Mouse (Mus musculus): ENCODE results near the gene Dock3. TPM values are rescaled to one million over a fixed set of nuclear protein-coding genes. Genes with fewer than 3 reads are reported as not detected.

Gene Dock3
- polyA plus RNA-seq, 1 experiment from 2014 or later = 0.69 TPM

DNA sequence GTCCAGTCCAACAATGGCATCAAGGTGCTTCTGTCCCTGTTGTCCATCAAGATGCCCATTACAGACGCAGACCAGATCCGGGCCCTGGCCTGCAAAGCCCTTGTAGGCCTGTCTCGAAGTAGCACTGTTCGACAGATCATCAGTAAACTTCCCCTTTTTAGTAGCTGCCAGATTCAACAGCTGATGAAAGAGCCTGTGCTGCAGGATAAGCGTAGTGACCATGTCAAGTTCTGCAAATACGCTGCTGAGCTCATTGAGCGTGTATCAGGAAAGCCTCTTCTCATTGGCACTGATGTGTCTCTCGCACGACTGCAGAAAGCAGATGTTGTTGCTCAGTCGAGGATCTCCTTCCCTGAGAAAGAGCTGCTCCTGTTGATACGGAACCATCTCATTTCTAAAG lies 373.7 kb downstream of the Dock3 start:
- no peak overlapping the region for H3K4me2 ChIP-seq (replicated peaks; ENCODE audit: low read depth, low read length)
- H3K36me3 ChIP-seq (ENCODE audit: insufficient read depth, low read length) = peaks cover 61% of the 10 kb centered on the region
- no peak for ATAC-seq (ENCODE audit: low FRiP score, low TSS enrichment)
- no peaks in the 10 kb centered on the region for H3K4me1 ChIP-seq (ENCODE audit: insufficient read depth, low read length)
- H3K4me3 ChIP-seq (ENCODE audit: low read length) = no peak overlapping the region
- H3K9me3 ChIP-seq (ENCODE audit: low read length) = no peaks in the 10 kb centered on the region
- no peak overlapping the region for H3K9ac ChIP-seq (replicated peaks; ENCODE audit: low read length)
- H3K27me3 ChIP-seq (ENCODE audit: insufficient read depth, low read length) = no peaks in the 10 kb centered on the region
- 92% methylated on average over 11 of the region's 11 CpGs for WGBS
- H3K27ac ChIP-seq (ENCODE audit: low read length) = no peak overlapping the region

DNA sequence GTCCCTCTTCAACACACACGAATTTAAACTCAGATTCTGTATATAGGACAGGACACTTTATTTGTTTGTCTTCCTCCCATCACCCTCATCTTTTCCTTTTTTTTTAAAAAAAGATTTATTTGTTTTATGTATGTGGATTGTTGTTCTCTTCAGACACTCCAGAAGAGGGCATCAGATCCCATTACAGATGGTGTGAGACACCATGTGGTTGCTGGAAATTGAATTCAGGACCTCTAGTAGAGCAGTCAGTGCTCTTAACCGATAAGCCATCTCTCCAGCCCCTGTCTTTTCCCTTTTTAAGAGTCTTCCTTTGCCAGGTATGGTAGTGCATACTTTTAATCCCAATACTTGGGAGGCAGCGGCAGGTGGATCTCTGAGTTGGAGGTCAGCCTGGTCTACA lies 375.0 kb downstream of the Dock3 start:
- no peak for ATAC-seq (ENCODE audit: low FRiP score, low TSS enrichment)
- Histone ChIP-seq H3K9me3 (ENCODE audit: low read length) (no peaks in the 10 kb centered on the region), H3K27me3 (ENCODE audit: insufficient read depth, low read length) (no peaks in the 10 kb centered on the region), H3K9ac (replicated peaks; ENCODE audit: low read length) (no peak overlapping the region), H3K4me2 (replicated peaks; ENCODE audit: low read depth, low read length) (no peak overlapping the region), H3K36me3 (ENCODE audit: insufficient read depth, low read length) (peaks cover 60% of the 10 kb centered on the region), H3K4me3 (ENCODE audit: low read length) (no peak overlapping the region), H3K4me1 (ENCODE audit: insufficient read depth, low read length) (no peaks in the 10 kb centered on the region), H3K27ac (ENCODE audit: low read length) (no peak overlapping the region)
- whole genome bisulfite sequencing = 90% methylated on average over 3 of the region's 3 CpGs

Small RNA genes within 50 kb of the gene (microRNA-seq; reads per million reads assigned to microRNA genes)
- not detected for gene Gm22238

Other genes starting within 250 kb of the Dock3 start
- gene Mapkapk3, start 58.0 kb upstream of the Dock3 start, polyA plus RNA-seq (2015; fragmentation: Nextera tagmentation; extraction: Ambion mirVana) = 9.4 and 11.3 TPM in 2 replicates
- 19.5 and 19.9 TPM in 2 replicates for gene Cish, start 64.1 kb upstream of the Dock3 start, polyA plus RNA-seq (2015; fragmentation: Nextera tagmentation; extraction: Ambion mirVana)
- 12.6 and 13.2 TPM in 2 replicates for gene Hemk1, start 106.4 kb upstream of the Dock3 start, polyA plus RNA-seq (2015; fragmentation: Nextera tagmentation; extraction: Ambion mirVana)
- 0.82 and 1.2 TPM in 2 replicates for gene 6430571L13Rik, start 108.7 kb upstream of the Dock3 start, polyA plus RNA-seq (2015; fragmentation: Nextera tagmentation; extraction: Ambion mirVana)
- gene Cacna2d2, start 167.7 kb upstream of the Dock3 start, polyA plus RNA-seq (2015; fragmentation: Nextera tagmentation; extraction: Ambion mirVana) = 0.74 and 0.95 TPM in 2 replicates

Data from kidney, embryonic 16.5 days (tissue).